Mouse (Mus musculus) common myeloid progenitor, adult 5-6 weeks (primary cell): ENCODE data around the gene Tmem115. TPM values are rescaled to one million over a fixed set of nuclear protein-coding genes. Genes with fewer than 3 reads are reported as not detected.
A peak's percentile ranks its signal among the peaks of the same experiment; 100 is the strongest.

Experiments
- ATAC-seq: replicated peaks from 2 replicates; pipeline ENCODE4 v1.8.0; 2016; ENCODE audit warnings: low read depth, mild to moderate bottlenecking, moderate TSS enrichment, inconsistent platforms; ENCODE audit not compliant: poor library complexity, severe bottlenecking
- total RNA-seq: library from RNA; stranded (forward); fragments of 200-1000, 187-1606 nt; gene quantifications from 2 replicates; pipeline ENCODE4 v1.2.3, GENCODE M21; 2017

Tmem115 gene
- total RNA-seq, 1 experiment from 2014 or later, result 17.2 TPM

GRCm38 (mm10) chr9:107586974-107587832, 53.5 kb downstream of the Tmem115 start, which contains the start of gene Ifrd2:
Gene Ifrd2, plus strand, starts transcription at chr9:107587642.
- ATAC-seq, result peak; percentile 95

GRCm38 (mm10) chr9:107587833-107588639, 54.3 kb downstream of the Tmem115 start:
- ATAC-seq, result peak; percentile 11

Other genes with a start within 250 kb of the Tmem115 start
- 61.4 and 71.9 TPM in 2 replicates for gene Mapkapk3, start 244.1 kb upstream of the Tmem115 start, total RNA-seq
- 0.27 and 0.39 TPM in 2 replicates for gene Cish, start 237.9 kb upstream of the Tmem115 start, total RNA-seq
- gene Hemk1, start 195.6 kb upstream of the Tmem115 start, total RNA-seq, result 8.1 and 16.1 TPM in 2 replicates
- gene 6430571L13Rik, start 193.3 kb upstream of the Tmem115 start, total RNA-seq, result 0.23 and 0.44 TPM in 2 replicates
- gene Cacna2d2, start 134.3 kb upstream of the Tmem115 start, total RNA-seq, result 0.19 and 0.37 TPM in 2 replicates
- 13.7 and 33.9 TPM in 2 replicates for gene Cyb561d2, start 8.2 kb downstream of the Tmem115 start, total RNA-seq
- gene Nprl2, start 8.3 kb downstream of the Tmem115 start, total RNA-seq, result 12.8 and 15.2 TPM in 2 replicates
- not detected in 2 replicates for gene Zmynd10, start 13.4 kb downstream of the Tmem115 start, total RNA-seq
- 29.3 and 37.4 TPM in 2 replicates for gene Rassf1, start 17.6 kb downstream of the Tmem115 start, total RNA-seq
- gene Tusc2, start 29.3 kb downstream of the Tmem115 start, total RNA-seq, result 11.8 and 14.8 TPM in 2 replicates
- 6.9 and 7.2 TPM in 2 replicates for gene Hyal2, start 34.0 kb downstream of the Tmem115 start, total RNA-seq
- gene Hyal1, start 43.0 kb downstream of the Tmem115 start, total RNA-seq, result 0.53 and 1.2 TPM in 2 replicates
- 13.3 TPM in 2 replicates for gene Naa80, start 44.9 kb downstream of the Tmem115 start, total RNA-seq
- 0.87 and 3.9 TPM in 2 replicates for gene Hyal3, start 46.9 kb downstream of the Tmem115 start, total RNA-seq
- 59.3 and 59.7 TPM in 2 replicates for gene Ifrd2, start 53.7 kb downstream of the Tmem115 start, total RNA-seq
- gene Sema3b, start 75.3 kb downstream of the Tmem115 start, total RNA-seq, result not detected in 2 replicates
- gene Gnai2, start 101.4 kb downstream of the Tmem115 start, total RNA-seq, result 319 and 345 TPM in 2 replicates
- not detected in 2 replicates for gene Slc38a3, start 135.6 kb downstream of the Tmem115 start, total RNA-seq
- not detected in 2 replicates for gene Gnat1, start 145.8 kb downstream of the Tmem115 start, total RNA-seq
- gene Sema3f, start 176.5 kb downstream of the Tmem115 start, total RNA-seq, result 0.23 TPM in 1 of 2 replicates, not detected in the other
- gene Rbm5, start 237.1 kb downstream of the Tmem115 start, total RNA-seq, result 188 and 222 TPM in 2 replicates